Mouse (Mus musculus) megakaryocyte, embryonic 14.5 days (primary cell): ENCODE results near the gene Ccdc167.

Experiments
- FLI1 ChIP-seq: IDR thresholded peaks from 2 replicates; pipeline ENCODE4 v1.6.1; 2012; ENCODE audit warnings: low read length, inconsistent platforms, mixed read lengths
- GATA1 ChIP-seq: IDR thresholded peaks from 3 replicates; pipeline ENCODE4 v1.6.1; 2012; ENCODE audit warnings: mixed read lengths, low read length, inconsistent platforms, borderline replicate concordance

GRCm38 (mm10) chr17:29662145-29662544 lies 54.7 kb downstream of the Ccdc167 start:
- no peak for TF ChIP-seq GATA1
- no peak for TF ChIP-seq FLI1
